25 mouse cellular contexts compared by ENCODE assay signal in genomic region chr17:72820425-72820824, GRCm38 (mm10). TPM values are rescaled to one million over a fixed set of nuclear protein-coding genes. Genes with fewer than 3 reads are reported as not detected.
DNase-seq lines count a peak whose midpoint lies in the region; ATAC-seq and TF ChIP-seq lines count a peak whose summit lies in the region.
"Had no signal": no experiment of that assay in that cellular context is flagged by ENCODE, and none has a peak within 500 bp of the region (broad histone marks: within the 10 kb centered on the region; RNA-seq: fewer than 3 reads in every experiment).

No protein-coding gene starts in this region.

- WGBS in heart, embryonic 16.5 days = 11% methylated on average over 4 of the region's 4 CpGs
- WGBS in liver, embryonic 13.5 days (ENCODE audit: insufficient replicate concordance) = 28% methylated on average over 4 of the region's 4 CpGs
- 38% methylated on average over 4 of the region's 4 CpGs for WGBS in liver, postnatal 0 days (ENCODE audit: insufficient replicate concordance)
- 44% methylated on average over 4 of the region's 4 CpGs for WGBS in olfactory bulb, adult 2 months

- no peak overlapping the region for H3K4me2 ChIP-seq in heart, embryonic 16.5 days (ENCODE audit: low read depth, low read length)
- no peak overlapping the region for H3K4me2 ChIP-seq in liver, embryonic 13.5 days
- H3K4me2 ChIP-seq in liver, postnatal 0 days (ENCODE audit: low read depth, low read length) = no peak overlapping the region
- H3K4me2 ChIP-seq: forebrain, embryonic 13.5 days; hindbrain, embryonic 13.5 days; limb, embryonic 15.5 days; neural tube, embryonic 15.5 days had no signal

- intact Hi-C loops in heart, postnatal 14 days (cut with DNase I) = no loop called here
- intact Hi-C loops in heart, postnatal 25 days (cut with DNase I) = no loop called here

- no peak overlapping the region for H3K4me3 ChIP-seq in heart, embryonic 16.5 days (ENCODE audit: low read length)
- H3K4me3 ChIP-seq in liver, embryonic 13.5 days (replicated peaks) = no peak overlapping the region
- H3K4me3 ChIP-seq in liver, postnatal 0 days (ENCODE audit: low read depth, low read length) = no peak overlapping the region
- no peak overlapping the region for H3K4me3 ChIP-seq in olfactory bulb, adult 2 months (ENCODE audit: insufficient read depth, low read depth, low read length)
- H3K4me3 ChIP-seq: forebrain, embryonic 13.5 days; hindbrain, embryonic 13.5 days; limb, embryonic 10.5 days; limb, embryonic 15.5 days; neural tube, embryonic 15.5 days had no signal

- DNase-seq in heart, adult 11 months = peak; percentile 92
- DNase-seq in heart, postnatal 14 days = no peak
- no peak for DNase-seq in heart, postnatal 25 days (ENCODE audit: low spot score)
- no peak for DNase-seq in liver, embryonic 13.5 days
- DNase-seq in liver, postnatal 0 days = no peak
- no peak for DNase-seq in spleen, postnatal 4 days (ENCODE audit: low spot score in 2 of 2)
- DNase-seq: adrenal gland, postnatal 14 days; cerebellum, adult 11 months; cerebellum, adult 9-10 months; cerebellum, postnatal 36 days; kidney, adult 2 months; kidney, postnatal 4 days; layer of hippocampus, postnatal 36 days; lung, adult 2 months; lung, postnatal 10 days; midbrain, embryonic 14.5 days; right cerebral cortex, postnatal 25 days had no signal

- H3K36me3 ChIP-seq in heart, embryonic 16.5 days (ENCODE audit: control insufficient read depth, insufficient read depth) = no peaks in the 10 kb centered on the region
- no peaks in the 10 kb centered on the region for H3K36me3 ChIP-seq in liver, embryonic 13.5 days
- no peaks in the 10 kb centered on the region for H3K36me3 ChIP-seq in liver, postnatal 0 days (replicated peaks; ENCODE audit: insufficient read depth, low read length)
- H3K36me3 ChIP-seq: hindbrain, embryonic 13.5 days; limb, embryonic 10.5 days; limb, embryonic 15.5 days; neural tube, embryonic 15.5 days had no signal

- TF ChIP-seq POLR2A in olfactory bulb, adult 2 months (IDR thresholded peaks at IDR 0.05; ENCODE audit: insufficient read depth, low read depth, low read length) = no peak

- no peak overlapping the region for H3K9ac ChIP-seq in heart, embryonic 16.5 days (ENCODE audit: low read length)
- no peak overlapping the region; the same call in 1 of the 2 replicates for H3K9ac ChIP-seq in liver, embryonic 13.5 days
- H3K9ac ChIP-seq in liver, postnatal 0 days (replicated peaks) = no peak overlapping the region
- H3K9ac ChIP-seq: forebrain, embryonic 13.5 days; hindbrain, embryonic 13.5 days; limb, embryonic 15.5 days; neural tube, embryonic 15.5 days had no signal

- no peak for TF ChIP-seq CTCF in liver, postnatal 0 days (IDR thresholded peaks at IDR 0.05; ENCODE audit: low read depth)
- TF ChIP-seq CTCF in olfactory bulb, adult 2 months (IDR thresholded peaks at IDR 0.05; ENCODE audit: insufficient read depth, low read depth, low read length) = no peak

- no peak; the same call in 1 of the 2 replicates for ATAC-seq in heart, embryonic 16.5 days (replicated peaks; ENCODE audit: extremely low read depth, insufficient read depth, low FRiP score)
- 0 out of 2 replicates have a peak, but pooled peaks have one; percentile 57 for ATAC-seq in liver, embryonic 13.5 days (ENCODE audit: low read depth)
- ATAC-seq in liver, postnatal 0 days = no peak
- ATAC-seq: forebrain, embryonic 13.5 days had no signal

- H3K4me1 ChIP-seq in heart, embryonic 16.5 days (ENCODE audit: control insufficient read depth, insufficient read depth, low read length) = peaks cover 7% of the 10 kb centered on the region
- H3K4me1 ChIP-seq in liver, embryonic 13.5 days (replicated peaks) = peaks cover 6% of the 10 kb centered on the region; the same call in 1 of the 2 replicates
- no peaks in the 10 kb centered on the region for H3K4me1 ChIP-seq in liver, postnatal 0 days (ENCODE audit: insufficient read depth)
- peaks cover 18% of the 10 kb centered on the region for H3K4me1 ChIP-seq in olfactory bulb, adult 2 months (ENCODE audit: control insufficient read depth, insufficient read depth, low read length)
- H3K4me1 ChIP-seq: forebrain, embryonic 13.5 days; hindbrain, embryonic 13.5 days; limb, embryonic 10.5 days; limb, embryonic 15.5 days; neural tube, embryonic 15.5 days had no signal

- no peaks in the 10 kb centered on the region for H3K9me3 ChIP-seq in heart, embryonic 16.5 days (replicated peaks; ENCODE audit: control insufficient read depth, low read length)
- H3K9me3 ChIP-seq in liver, embryonic 13.5 days (replicated peaks) = no peaks in the 10 kb centered on the region
- no peaks in the 10 kb centered on the region for H3K9me3 ChIP-seq in liver, postnatal 0 days (ENCODE audit: low read length)
- H3K9me3 ChIP-seq: forebrain, embryonic 13.5 days; hindbrain, embryonic 13.5 days; limb, embryonic 10.5 days; limb, embryonic 15.5 days; neural tube, embryonic 15.5 days had no signal

- TF ChIP-seq EP300 in liver, postnatal 0 days (IDR thresholded peaks at IDR 0.05; ENCODE audit: low read depth) = no peak

- H3K27ac ChIP-seq in heart, embryonic 16.5 days (ENCODE audit: low read length) = peak overlapping the region; percentile 53
- no peak overlapping the region for H3K27ac ChIP-seq in liver, embryonic 13.5 days
- H3K27ac ChIP-seq in liver, postnatal 0 days (ENCODE audit: low read depth) = no peak overlapping the region
- H3K27ac ChIP-seq in olfactory bulb, adult 2 months (ENCODE audit: insufficient read depth, low read depth, low read length) = peak overlapping the region; percentile 45; the same call in 1 of the 2 replicates
- H3K27ac ChIP-seq: forebrain, embryonic 13.5 days; hindbrain, embryonic 13.5 days; limb, embryonic 10.5 days; limb, embryonic 15.5 days; macrophage; neural tube, embryonic 15.5 days had no signal

- no peaks in the 10 kb centered on the region for H3K27me3 ChIP-seq in heart, embryonic 16.5 days (ENCODE audit: control insufficient read depth, insufficient read depth, low read length)
- no peaks in the 10 kb centered on the region for H3K27me3 ChIP-seq in liver, embryonic 13.5 days
- H3K27me3 ChIP-seq in liver, postnatal 0 days (ENCODE audit: insufficient read depth, low read length) = no peaks in the 10 kb centered on the region
- H3K27me3 ChIP-seq: forebrain, embryonic 13.5 days; hindbrain, embryonic 13.5 days; limb, embryonic 15.5 days; neural tube, embryonic 15.5 days had no signal

RNA-seq across cellular contexts. Expression of gene Ypel5, which starts 15.8 kb away (rescaled TPM):
- total RNA-seq in heart, postnatal 14 days (2021) = 10 to 100 TPM; 40.1 to 45.6 TPM
- 56.3 and 69.8 TPM in 2 replicates for polyA plus RNA-seq in heart, embryonic 16.5 days (2015; fragmentation: Nextera tagmentation; extraction: Ambion mirVana)
- 10 to 100 TPM; 37.7 TPM for total RNA-seq in heart, postnatal 25 days (2021)
- polyA plus RNA-seq in liver, embryonic 13.5 days (2015; fragmentation: Nextera tagmentation; extraction: Ambion mirVana) = 79.4 and 92.9 TPM in 2 replicates
- 59.4 and 59.7 TPM in 2 replicates for polyA plus RNA-seq in liver, postnatal 0 days (2015; fragmentation: Nextera tagmentation; extraction: Ambion mirVana)
- polyA plus RNA-seq in olfactory bulb, adult 2 months (2012; ENCODE audit: insufficient read depth, insufficient read length, low replicate concordance, missing spikeins) = not detected in 2 replicates

Comparison
In these comparisons a context has a peak if more than half of its experiments do, and no peak if none do; other contexts are left out.
1. H3K27ac ChIP-seq: peak in heart, embryonic 16.5 days (single experiment) and olfactory bulb, adult 2 months (single experiment); none in liver, embryonic 13.5 days (single experiment) and liver, postnatal 0 days (single experiment).